Mouse (Mus musculus): ENCODE results near the gene Cyb5d1.

DNA sequence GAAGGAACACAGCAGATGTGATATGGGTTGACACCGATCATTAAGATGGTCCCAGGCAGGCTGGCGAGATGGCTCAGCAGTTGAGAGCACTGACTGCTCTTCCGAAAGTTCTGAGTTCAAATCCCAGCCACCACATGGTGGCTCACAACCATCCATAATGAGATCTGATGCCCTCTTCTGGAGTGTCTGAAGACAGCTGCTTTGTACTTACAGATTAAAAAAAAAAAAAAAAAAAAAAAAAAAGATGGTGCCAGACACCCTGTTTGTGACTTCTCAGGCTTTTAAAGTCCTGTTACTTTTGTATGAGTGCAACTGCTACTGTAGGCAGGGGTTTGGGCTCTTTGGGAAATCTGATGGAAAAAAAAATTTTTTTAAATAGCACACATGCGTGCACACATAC, 6.8 kb downstream of the Cyb5d1 start:
- TF ChIP-seq CTCF (IDR thresholded peaks at IDR 0.05; ENCODE audit: control insufficient read depth, insufficient read depth, insufficient replicate concordance, low read depth, low read length): no peak
- no peak for TF ChIP-seq POLR2A (IDR thresholded peaks at IDR 0.05; ENCODE audit: control insufficient read depth, low read depth, low read length)

Measured in testis, adult 2 months (tissue).